Mouse (Mus musculus): Measurements from ENCODE around the gene Gpc6.

GRCm38 (mm10) chr14:117265653-117266052, 340.5 kb downstream of the Gpc6 start:
- TF ChIP-seq CTCF (IDR thresholded peaks at IDR 0.05; ENCODE audit: low read depth) (no peak), EP300 (IDR thresholded peaks at IDR 0.05; ENCODE audit: low read depth) (no peak)

Measured in heart, postnatal 0 days (tissue).